1 mouse cellular context compared by ENCODE assay signal in genomic region chr4:44281597-44282265, GRCm38 (mm10).
TF ChIP-seq lines count a peak whose summit lies in the region.

No protein-coding gene starts in this region.

TF ChIP-seq in CH12.LX, 34 proteins besides CTCF, POLR2A, EP300 and RAD21 (continued from another document):
- TF ChIP-seq ZNF384 (IDR thresholded peaks at IDR 0.05; ENCODE audit: low read depth, low read length) = no peak
